Mouse (Mus musculus) kidney, adult 2 months (tissue): ENCODE results near the gene Gm44596. TPM values are rescaled to one million over a fixed set of nuclear protein-coding genes. Genes with fewer than 3 reads are reported as not detected.

Experiments
- DNase-seq: peaks from one replicate; pipeline ENCODE4 v3.0.0; 2021
- H3K27ac ChIP-seq: fragments of 200-500 bp; 2 replicates; pipeline ENCODE4 v1.5.1; 2012; ENCODE audit warnings: low read depth, low read length, control low read depth, inconsistent platforms; ENCODE audit not compliant: insufficient read depth
- H3K27me3 ChIP-seq: fragments of 200-500 bp; replicated peaks from 2 replicates; pipeline ENCODE4 v1.6.1; 2012; ENCODE audit warnings: mild to moderate bottlenecking, moderate library complexity, low read length, inconsistent platforms; ENCODE audit not compliant: control insufficient read depth, insufficient read depth
- H3K36me3 ChIP-seq: fragments of 200-500 bp; 2 replicates; pipeline ENCODE4 v1.6.1; 2012; ENCODE audit warnings: mild to moderate bottlenecking, moderate library complexity, low read length, inconsistent platforms; ENCODE audit not compliant: control insufficient read depth, insufficient read depth
- H3K4me1 ChIP-seq: fragments of 200-500 bp; 2 replicates; pipeline ENCODE4 v1.6.1; 2011; ENCODE audit warnings: low read length; ENCODE audit not compliant: control insufficient read depth, insufficient read depth
- H3K4me3 ChIP-seq: fragments of 200-500 bp; 2 replicates; pipeline ENCODE4 v1.5.1; 2011; ENCODE audit warnings: mild to moderate bottlenecking, low read depth, low read length, control low read depth; ENCODE audit not compliant: insufficient read depth
- CTCF ChIP-seq: fragments of 200-500 bp; conservative IDR thresholded peaks from 2 replicates; pipeline ENCODE4 v1.5.1; 2011; ENCODE audit warnings: low read depth, mild to moderate bottlenecking, control low read depth, low read length, moderate library complexity, mixed read lengths; ENCODE audit not compliant: insufficient read depth, insufficient read length
- POLR2A ChIP-seq: fragments of 200-500 bp; IDR thresholded peaks from one replicate; pipeline ENCODE4 v1.6.1; 2011; ENCODE audit warnings: low read depth, low read length, control low read depth
- WGBS: fragments of 180-500 bp; shearing (Covaris S2); methylation state at CpG from one replicate; pipeline ENCODE4 v1.1.7; 2018; 5-methylcytosine and 5-hydroxymethylcytosine counted together
- polyA plus RNA-seq: library from polyadenylated mRNA; depleted of rRNA; stranded (reverse); fragments of >200 nt; gene quantifications from 2 replicates; pipeline ENCODE4 v1.2.3, GENCODE M21; 2012

The Gm44596 gene
- polyA plus RNA-seq, 1 experiment, result not detected

DNA sequence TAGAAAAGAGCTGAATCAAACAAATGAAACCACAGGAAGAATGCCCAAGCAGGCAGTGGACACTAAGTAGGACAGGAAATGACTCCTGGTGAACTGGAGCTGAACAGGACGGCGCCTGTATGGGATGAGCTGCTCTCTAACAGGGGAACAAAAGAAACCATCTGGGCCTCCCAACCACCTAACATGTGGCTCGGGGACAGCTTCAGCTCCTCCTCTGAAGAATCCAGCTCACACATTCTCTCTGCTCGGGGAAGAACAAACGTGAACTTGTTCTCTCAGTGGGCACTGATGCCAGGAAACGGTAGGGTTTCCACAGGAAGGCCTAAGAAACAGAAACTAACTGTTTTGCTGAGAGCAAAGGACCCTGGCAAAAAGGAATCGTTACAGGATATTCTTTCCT, 25.6 kb upstream of the Gm44596 start:
- peak overlapping the region; percentile 64 for H3K27ac ChIP-seq
- H3K27me3 ChIP-seq, result no peaks in the 10 kb centered on the region
- DNase-seq, result peak; percentile 23
- peaks cover 9% of the 10 kb centered on the region for H3K4me1 ChIP-seq
- H3K36me3 ChIP-seq, result no peaks in the 10 kb centered on the region; the same call in 1 of the 2 replicates
- WGBS, result 39% methylated on average over 7 of the region's 7 CpGs
- H3K4me3 ChIP-seq, result no peak overlapping the region
- TF ChIP-seq POLR2A (no peak), CTCF (no peak)

DNA sequence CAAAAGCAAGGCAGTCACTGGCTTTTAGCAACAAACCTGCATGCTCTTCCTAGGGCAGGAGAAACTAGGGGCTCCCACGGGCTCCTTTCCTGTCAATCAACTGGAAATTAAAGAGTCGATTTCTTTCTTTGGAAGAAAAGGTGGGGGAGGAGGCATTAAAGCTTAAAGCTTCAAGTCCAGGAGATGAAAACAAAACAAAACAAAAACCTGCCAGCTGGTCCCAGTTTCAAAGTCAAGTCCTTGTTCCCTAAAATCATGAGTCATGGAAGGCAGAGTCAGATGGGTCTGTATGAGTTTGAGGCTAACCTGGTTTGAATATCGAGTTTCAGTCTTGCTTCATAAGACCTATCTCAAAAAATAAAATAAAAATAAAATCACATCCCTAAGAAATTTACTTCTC, 21.2 kb upstream of the Gm44596 start:
- H3K27ac ChIP-seq, result peak overlapping the region; percentile 54; the same call in 1 of the 2 replicates
- 36% methylated on average over 3 of the region's 3 CpGs for WGBS
- no peak overlapping the region for H3K4me3 ChIP-seq
- no peaks in the 10 kb centered on the region for H3K27me3 ChIP-seq
- DNase-seq, result no peak
- H3K4me1 ChIP-seq, result peaks cover 7% of the 10 kb centered on the region
- H3K36me3 ChIP-seq, result no peaks in the 10 kb centered on the region
- TF ChIP-seq POLR2A, result no peak
- TF ChIP-seq CTCF, result no peak

DNA sequence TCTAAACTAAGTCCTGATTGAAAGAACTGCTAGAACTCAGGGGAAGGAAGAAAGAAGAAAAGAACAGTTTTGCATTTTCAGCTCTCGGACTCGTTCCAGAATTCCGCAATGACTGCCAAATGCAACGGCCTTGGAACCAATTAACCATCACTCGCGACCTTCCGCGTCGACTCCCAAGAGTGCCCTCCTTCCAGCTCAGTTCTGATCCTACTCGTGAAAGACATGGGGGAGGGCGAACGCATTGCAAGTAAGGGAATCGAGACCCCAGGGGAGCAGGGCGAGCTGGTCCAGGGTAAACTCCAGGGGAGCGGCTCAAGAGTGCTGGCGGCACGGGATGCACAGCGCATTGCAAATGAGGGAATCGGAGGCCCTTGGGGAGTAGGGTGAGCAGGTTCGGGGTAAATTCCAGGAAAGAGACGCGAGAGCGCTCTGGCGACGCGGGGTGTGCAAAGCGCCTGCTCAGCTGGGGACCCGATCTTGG, 20.1 kb upstream of the Gm44596 start:
- H3K36me3 ChIP-seq, result no peaks in the 10 kb centered on the region
- under 1% methylated on average over 28 of the region's 28 CpGs for WGBS
- peak overlapping the region; percentile 61 for H3K27ac ChIP-seq
- TF ChIP-seq CTCF (no peak), POLR2A (no peak)
- no peaks in the 10 kb centered on the region for H3K27me3 ChIP-seq
- H3K4me1 ChIP-seq, result peaks cover 4% of the 10 kb centered on the region; the same call in 1 of the 2 replicates
- peak; percentile 84 for DNase-seq
- H3K4me3 ChIP-seq, result peak overlapping the region; percentile 63

DNA sequence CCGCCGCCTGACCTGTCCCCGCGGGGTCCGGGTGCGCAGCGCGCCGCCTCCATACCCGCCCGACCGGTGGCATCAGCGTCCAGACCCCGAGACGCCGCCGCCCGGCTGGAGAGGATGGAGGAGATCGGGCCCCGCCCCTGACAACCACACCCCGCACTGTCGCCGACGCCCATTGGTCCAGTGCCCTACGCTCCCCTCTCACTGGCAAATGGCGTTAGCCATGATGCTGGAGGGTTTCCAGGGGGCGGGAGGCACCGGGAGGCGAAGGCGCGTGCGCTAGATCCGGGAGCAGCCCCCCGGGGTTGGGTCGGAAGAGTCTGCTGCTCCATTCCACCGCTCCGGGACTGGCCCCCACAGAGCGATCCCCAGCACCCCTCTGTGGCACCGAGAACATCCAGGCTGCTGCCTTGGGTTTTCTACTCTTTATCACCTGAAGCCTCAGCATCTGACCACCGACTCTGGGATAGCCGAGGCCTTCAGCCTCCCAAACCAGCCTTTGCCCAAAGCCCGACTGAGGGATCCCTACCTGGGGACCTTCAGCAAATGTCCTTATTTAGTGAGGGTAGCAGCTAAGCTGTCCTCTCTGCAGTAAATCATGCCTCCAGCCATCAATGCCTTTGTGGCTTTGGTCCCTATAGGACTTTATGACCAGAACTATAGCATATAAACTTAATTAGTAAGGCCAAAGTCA, 19.4 kb upstream of the Gm44596 start, which contains the start of gene Tulp3:
Gene Tulp3 (minus strand): TSS at position 126 of the 691 bp plus-strand sequence.
- peak within 1 kb of the TSS; percentile 63 for H3K4me3 ChIP-seq
- H3K4me1 ChIP-seq, result peaks cover 4% of the 10 kb centered on the region; the same call in 1 of the 2 replicates
- no peak for TF ChIP-seq CTCF
- peak; percentile 48 for TF ChIP-seq POLR2A
- no peaks in the 10 kb centered on the region for H3K27me3 ChIP-seq
- peak within 1 kb of the TSS; percentile 61 for H3K27ac ChIP-seq
- WGBS, result under 1% methylated on average over 42 of the region's 42 CpGs
- DNase-seq, result peak; percentile 98
- H3K36me3 ChIP-seq, result no peaks in the 10 kb centered on the region

DNA sequence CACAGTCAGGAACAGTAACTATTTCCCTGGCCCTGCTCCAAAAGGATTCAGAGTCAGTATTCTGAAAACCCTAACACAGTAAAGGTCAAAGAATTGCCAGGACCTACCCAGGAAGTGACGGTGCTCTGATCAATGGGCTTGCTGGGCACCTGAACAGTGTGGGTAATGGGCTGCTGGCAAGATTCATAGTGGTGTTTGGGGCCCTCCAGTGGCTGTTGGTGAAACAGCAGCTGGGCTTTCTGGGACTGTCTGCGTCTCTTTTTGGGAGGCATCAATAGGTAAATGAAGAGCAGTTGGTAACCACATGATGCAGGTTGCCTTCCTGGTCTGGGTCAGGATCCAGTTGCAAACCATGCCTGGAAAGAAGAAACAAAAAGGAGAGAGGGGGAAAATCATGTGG, 16.3 kb upstream of the Gm44596 start:
- no peaks in the 10 kb centered on the region for H3K27me3 ChIP-seq
- 15% methylated on average over 2 of the region's 2 CpGs for whole genome bisulfite sequencing
- no peak overlapping the region for H3K27ac ChIP-seq
- H3K4me1 ChIP-seq, result peaks cover 1% of the 10 kb centered on the region; the same call in 1 of the 2 replicates
- DNase-seq, result peak; percentile 74
- H3K36me3 ChIP-seq, result no peaks in the 10 kb centered on the region
- TF ChIP-seq CTCF (peak; percentile 81), POLR2A (no peak)
- no peak overlapping the region for H3K4me3 ChIP-seq

DNA sequence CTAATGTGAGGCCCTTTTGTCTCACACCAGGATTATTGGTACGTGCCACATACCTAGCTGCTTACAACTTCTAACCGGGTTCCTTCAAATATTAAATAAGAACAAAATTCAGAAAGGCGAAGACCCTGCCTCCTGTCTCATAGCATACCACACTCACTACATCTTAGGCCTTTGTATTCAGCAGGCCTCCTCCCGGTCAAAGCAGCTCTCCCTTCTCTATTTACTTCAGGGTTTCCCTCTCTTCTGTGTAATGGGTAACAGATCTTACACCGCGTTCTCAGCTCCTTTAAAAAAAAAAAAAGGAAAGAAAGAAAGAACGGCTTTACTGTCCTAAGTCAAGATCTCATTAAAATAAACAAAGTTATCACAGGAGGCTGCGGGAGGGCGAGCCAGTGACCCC, 13.4 kb upstream of the Gm44596 start:
- no peaks in the 10 kb centered on the region; the same call in 1 of the 2 replicates for H3K4me1 ChIP-seq
- no peaks in the 10 kb centered on the region for H3K36me3 ChIP-seq
- 18% methylated on average over 9 of the region's 9 CpGs for WGBS
- no peak for TF ChIP-seq CTCF
- TF ChIP-seq POLR2A, result no peak
- H3K4me3 ChIP-seq, result peak overlapping the region; percentile 72
- H3K27me3 ChIP-seq, result no peaks in the 10 kb centered on the region
- H3K27ac ChIP-seq, result peak overlapping the region; percentile 41
- DNase-seq, result no peak

DNA sequence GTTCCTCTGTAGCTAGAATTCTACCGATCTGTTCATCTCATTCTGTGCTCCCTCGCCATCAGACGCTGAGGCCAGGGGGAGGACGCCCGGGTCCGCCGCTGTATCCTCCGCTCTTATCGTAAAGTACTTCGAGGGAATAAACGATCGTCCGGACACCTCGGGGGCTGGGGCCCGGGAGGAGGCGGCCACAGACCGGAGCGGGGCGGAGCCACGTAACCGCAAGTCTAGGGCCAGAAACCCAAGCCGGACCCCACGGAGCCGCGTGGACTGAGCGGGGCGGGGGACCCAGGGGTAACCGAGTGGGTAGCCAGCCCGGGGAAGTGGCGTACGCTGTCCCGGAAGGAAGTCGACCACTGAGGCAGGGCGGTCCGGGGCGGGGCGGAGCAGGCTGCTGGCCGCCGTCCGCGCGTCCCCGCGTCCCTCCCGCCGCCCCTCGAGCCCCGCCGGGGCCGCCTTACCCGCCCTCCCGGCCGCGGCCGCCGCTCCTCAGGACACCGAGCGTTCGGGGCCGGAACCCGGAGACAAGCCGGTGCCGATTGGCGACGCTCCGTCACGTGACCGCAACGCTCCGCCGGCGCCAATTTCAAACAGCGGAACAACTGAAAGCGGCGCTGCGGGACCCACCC, 12.8 kb upstream of the Gm44596 start, which contains the start of the genes Rhno1 and Foxm1:
Gene Rhno1 (minus strand): TSS at position 531 of the 626 bp plus-strand sequence.
Gene Foxm1 (plus strand): TSS at position 587 of the 626 bp plus-strand sequence.
- H3K27me3 ChIP-seq, result no peaks in the 10 kb centered on the region
- peak within 1 kb of the TSS; percentile 41 for H3K27ac ChIP-seq
- no peak for TF ChIP-seq CTCF
- TF ChIP-seq POLR2A, result no peak
- H3K4me3 ChIP-seq, result peak within 1 kb of the TSS; percentile 72
- WGBS, result under 1% methylated on average over 75 of the region's 76 CpGs
- H3K4me1 ChIP-seq, result no peaks in the 10 kb centered on the region; the same call in 1 of the 2 replicates
- peak; percentile 90 for DNase-seq
- no peaks in the 10 kb centered on the region for H3K36me3 ChIP-seq
